Mouse (Mus musculus) heart, embryonic 10.5 days (tissue): ENCODE data around the gene Myo19. TPM values are rescaled to one million over a fixed set of nuclear protein-coding genes. Genes with fewer than 3 reads are reported as not detected.

Experiments used
- DNase-seq: peaks from one replicate; pipeline ENCODE4 v3.0.0-alpha.2; 2017; ENCODE audit warnings: low spot score
- H3K27ac ChIP-seq: fragments of 300-500 bp; sonication (generic); 2 replicates; pipeline ENCODE4 v1.5.1; 2016; ENCODE audit warnings: mild to moderate bottlenecking
- H3K27me3 ChIP-seq: fragments of 300-500 bp; sonication (generic); 2 replicates; pipeline ENCODE4 v1.6.1; 2016; ENCODE audit warnings: mild to moderate bottlenecking; ENCODE audit not compliant: poor library complexity, insufficient read depth, severe bottlenecking
- H3K36me3 ChIP-seq: fragments of 300-500 bp; sonication (generic); 2 replicates; pipeline ENCODE4 v1.6.1; 2016; ENCODE audit warnings: mild to moderate bottlenecking, moderate library complexity
- H3K4me1 ChIP-seq: fragments of 300-500 bp; sonication (generic); 2 replicates; pipeline ENCODE4 v1.6.1; 2016; ENCODE audit warnings: mild to moderate bottlenecking
- H3K4me3 ChIP-seq: fragments of 300-500 bp; sonication (generic); 2 replicates; pipeline ENCODE4 v1.5.1; 2016; ENCODE audit warnings: mild to moderate bottlenecking, moderate library complexity
- H3K9me3 ChIP-seq: fragments of 300-500 bp; sonication (generic); 2 replicates; pipeline ENCODE4 v1.6.1; 2016; ENCODE audit warnings: mild to moderate bottlenecking, moderate library complexity
- WGBS: fragments of 180-500 bp; shearing (Covaris S2); methylation state at CpG from one replicate; pipeline ENCODE4 v1.1.7; 2016; 5-methylcytosine and 5-hydroxymethylcytosine counted together
- polyA plus RNA-seq: library from polyadenylated mRNA; unstranded; fragments of >200 nt; fragmentation: Nextera tagmentation; extraction: Ambion mirVana; gene quantifications from 2 replicates; pipeline ENCODE4 v1.2.1, GENCODE M21; 2016

Gene Myo19
- polyA plus RNA-seq, 1 experiment from 2014 or later = 10.6 TPM

DNA sequence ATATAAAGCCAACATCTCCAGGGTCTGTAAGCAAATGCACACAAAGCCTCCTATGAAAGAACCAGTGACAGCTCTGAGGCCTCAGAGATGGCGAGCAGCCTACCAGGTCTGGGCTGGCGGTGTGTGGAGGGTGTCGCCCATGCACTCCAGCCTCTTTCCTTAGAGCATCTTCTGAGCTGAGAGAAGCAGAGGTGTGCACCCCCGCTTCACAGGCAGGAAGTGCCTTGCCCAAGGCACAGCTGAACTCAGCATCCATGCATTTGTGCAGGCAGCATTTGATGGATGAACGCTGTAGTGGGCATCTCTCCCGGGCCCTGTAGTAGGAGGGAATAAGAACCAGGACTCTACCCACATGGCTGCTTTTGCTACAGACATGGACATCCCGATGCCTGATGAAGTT is 11.8 kb downstream of the Myo19 start:
- no peak overlapping the region for H3K27ac ChIP-seq
- no peaks in the 10 kb centered on the region for H3K4me1 ChIP-seq
- H3K9me3 ChIP-seq = no peaks in the 10 kb centered on the region
- H3K27me3 ChIP-seq = no peaks in the 10 kb centered on the region
- H3K4me3 ChIP-seq = no peak overlapping the region
- WGBS = 91% methylated on average over 7 of the region's 7 CpGs
- peaks cover 91% of the 10 kb centered on the region for H3K36me3 ChIP-seq
- no peak for DNase-seq

DNA sequence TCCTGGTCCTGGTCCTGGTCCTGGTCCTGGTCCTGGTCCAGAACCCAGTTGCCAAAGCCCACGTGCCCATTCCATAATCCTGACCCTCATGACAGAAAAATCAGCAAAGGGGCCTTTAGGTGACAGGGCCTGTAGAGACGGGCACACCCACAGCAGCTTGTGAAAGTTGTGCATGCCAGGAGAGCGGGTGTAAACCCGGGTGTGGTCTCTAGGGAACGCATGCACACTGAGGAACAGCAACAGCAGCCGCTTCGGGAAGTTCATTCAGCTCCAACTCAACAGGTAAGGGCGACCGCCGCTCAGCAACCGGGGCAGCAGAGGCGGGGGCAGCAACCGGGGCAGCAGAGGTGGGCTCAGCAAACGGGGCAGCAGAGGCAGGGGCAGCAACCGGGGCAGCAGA is 13.2 kb downstream of the Myo19 start:
- Histone ChIP-seq H3K4me1 (no peaks in the 10 kb centered on the region), H3K27ac (no peak overlapping the region), H3K36me3 (peaks cover 92% of the 10 kb centered on the region), H3K4me3 (no peak overlapping the region), H3K9me3 (no peaks in the 10 kb centered on the region), H3K27me3 (no peaks in the 10 kb centered on the region)
- WGBS = 94% methylated on average over 15 of the region's 15 CpGs
- no peak for DNase-seq

DNA sequence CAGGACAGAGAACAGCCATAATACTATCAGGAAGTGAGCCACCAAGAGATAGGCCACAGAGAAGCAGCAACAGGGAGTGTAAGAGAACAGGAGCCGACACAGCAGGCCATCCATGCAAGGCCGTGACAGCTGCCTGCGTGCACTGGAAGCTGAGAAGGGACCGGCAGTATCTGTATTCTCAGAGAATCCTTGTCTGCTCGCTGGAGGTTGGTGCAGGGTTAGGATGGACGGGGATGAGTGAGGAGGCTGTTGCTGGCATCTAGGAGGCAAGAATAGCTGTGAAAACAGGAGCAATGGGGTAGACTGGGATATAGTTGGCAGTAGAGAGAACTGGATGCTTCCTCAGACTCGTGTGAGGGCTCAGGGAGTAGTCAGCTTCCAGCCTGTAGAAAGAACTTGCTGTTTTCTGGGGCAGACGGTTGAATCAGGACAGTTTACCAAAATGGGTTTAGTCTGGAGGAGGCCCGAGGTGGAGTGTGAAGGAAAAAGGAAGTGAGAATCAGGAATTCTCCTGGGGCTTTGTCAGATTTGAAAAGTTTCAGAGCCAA is 24.7 kb downstream of the Myo19 start:
- WGBS = 72% methylated on average over 9 of the region's 9 CpGs
- Histone ChIP-seq H3K4me1 (no peaks in the 10 kb centered on the region), H3K36me3 (peaks cover 100% of the 10 kb centered on the region), H3K9me3 (no peaks in the 10 kb centered on the region), H3K27ac (no peak overlapping the region), H3K4me3 (no peak overlapping the region), H3K27me3 (no peaks in the 10 kb centered on the region)
- no peak for DNase-seq

DNA sequence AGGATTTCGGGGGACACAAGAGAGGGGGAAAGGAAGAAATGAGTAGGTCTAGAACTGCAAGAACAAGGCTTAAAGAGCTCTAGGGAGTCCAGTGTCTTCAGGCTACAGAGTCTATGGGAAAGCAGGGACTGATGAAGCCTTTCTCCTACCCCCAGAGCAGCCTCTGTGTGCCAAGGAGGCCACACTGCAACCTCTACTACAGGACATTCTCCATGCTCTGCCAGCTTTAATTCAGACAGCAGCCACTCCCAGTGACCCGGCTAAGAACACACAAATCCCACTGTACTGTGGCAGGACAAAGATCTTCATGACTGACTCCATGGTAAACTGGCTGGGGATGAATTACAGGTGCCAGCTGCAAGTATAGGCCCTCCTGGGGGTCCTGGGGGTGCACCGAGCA is 27.1 kb downstream of the Myo19 start:
- Histone ChIP-seq H3K4me3 (no peak overlapping the region), H3K27me3 (no peaks in the 10 kb centered on the region), H3K4me1 (no peaks in the 10 kb centered on the region), H3K27ac (no peak overlapping the region), H3K9me3 (no peaks in the 10 kb centered on the region), H3K36me3 (peaks cover 99% of the 10 kb centered on the region)
- DNase-seq = no peak
- 71% methylated on average over 3 of the region's 3 CpGs for WGBS

DNA sequence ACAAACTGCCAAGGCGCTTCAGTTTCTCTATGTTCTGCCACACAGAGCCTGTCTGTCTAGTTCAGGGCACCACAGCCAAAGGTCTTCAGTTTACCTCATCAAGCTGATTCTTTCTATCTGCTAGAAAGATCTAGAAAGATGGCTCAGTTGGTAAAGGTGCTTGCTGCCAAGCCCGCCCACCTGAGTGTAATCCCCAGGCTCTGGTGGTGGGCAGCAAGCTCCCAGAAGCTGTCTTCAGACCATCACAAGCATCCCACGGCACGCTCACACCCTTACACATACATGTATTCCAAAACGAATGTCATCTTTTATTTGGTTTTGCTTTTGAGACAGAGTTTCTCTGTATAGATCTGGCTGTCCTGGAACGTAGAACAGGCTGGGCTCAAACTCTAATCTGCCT is 28.5 kb downstream of the Myo19 start:
- 89% methylated on average over 6 of the region's 6 CpGs for WGBS
- DNase-seq = no peak
- no peak overlapping the region for H3K27ac ChIP-seq
- H3K36me3 ChIP-seq = peaks cover 97% of the 10 kb centered on the region
- no peak overlapping the region for H3K4me3 ChIP-seq
- no peaks in the 10 kb centered on the region for H3K9me3 ChIP-seq
- H3K4me1 ChIP-seq = no peaks in the 10 kb centered on the region
- H3K27me3 ChIP-seq = no peaks in the 10 kb centered on the region

DNA sequence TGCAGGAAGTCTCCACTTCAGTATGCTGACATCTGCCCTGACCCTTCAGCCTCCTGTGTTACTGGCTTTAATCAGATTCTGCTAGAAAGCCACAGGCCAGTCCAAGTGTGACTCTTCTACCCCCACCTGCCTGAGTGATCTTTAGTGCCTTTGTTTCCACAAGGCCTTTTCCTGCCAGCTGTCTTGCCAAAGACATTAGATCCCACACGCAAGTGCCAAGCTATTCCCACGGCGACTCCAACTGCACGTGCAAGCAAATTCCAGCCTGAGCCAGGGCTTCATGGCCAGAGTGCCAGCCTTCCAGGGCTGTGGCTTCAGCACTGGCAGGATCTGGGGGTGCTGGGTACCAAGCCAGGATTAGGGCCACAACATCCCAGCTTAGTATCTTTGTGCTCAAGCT is 30.5 kb downstream of the Myo19 start:
- H3K4me3 ChIP-seq = no peak overlapping the region
- H3K36me3 ChIP-seq = peaks cover 87% of the 10 kb centered on the region
- peaks cover 11% of the 10 kb centered on the region for H3K4me1 ChIP-seq
- H3K9me3 ChIP-seq = no peaks in the 10 kb centered on the region
- no peaks in the 10 kb centered on the region for H3K27me3 ChIP-seq
- H3K27ac ChIP-seq = no peak overlapping the region
- 91% methylated on average over 4 of the region's 4 CpGs for WGBS
- DNase-seq = no peak

DNA sequence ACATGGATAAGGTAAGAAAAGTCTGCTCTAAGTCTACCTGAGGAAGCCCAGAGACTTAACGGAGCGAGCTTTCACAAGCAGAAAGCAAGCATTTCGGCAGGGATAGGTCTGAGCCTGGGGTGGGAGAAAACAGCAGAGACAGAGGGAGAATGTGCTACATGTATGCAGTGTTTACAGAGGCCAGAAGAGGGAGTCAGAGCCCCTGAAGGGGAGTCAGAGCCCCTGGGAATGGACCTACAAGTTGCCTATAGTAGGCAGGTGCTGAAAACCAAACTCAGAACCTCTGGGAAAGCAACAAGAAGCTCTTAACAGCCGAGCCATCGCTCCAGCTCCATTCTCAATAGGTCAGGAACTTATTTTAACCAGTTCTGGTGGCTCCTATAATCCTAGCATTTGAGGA is 34.7 kb downstream of the Myo19 start:
- peaks cover 20% of the 10 kb centered on the region for H3K4me1 ChIP-seq
- no peaks in the 10 kb centered on the region for H3K27me3 ChIP-seq
- H3K9me3 ChIP-seq = no peaks in the 10 kb centered on the region
- H3K36me3 ChIP-seq = peaks cover 44% of the 10 kb centered on the region
- WGBS = 77% methylated on average over 5 of the region's 5 CpGs
- H3K27ac ChIP-seq = no peak overlapping the region
- no peak for DNase-seq
- H3K4me3 ChIP-seq = 0 out of 2 replicates have a peak overlapping the region, but pooled peaks have one; percentile 3

DNA sequence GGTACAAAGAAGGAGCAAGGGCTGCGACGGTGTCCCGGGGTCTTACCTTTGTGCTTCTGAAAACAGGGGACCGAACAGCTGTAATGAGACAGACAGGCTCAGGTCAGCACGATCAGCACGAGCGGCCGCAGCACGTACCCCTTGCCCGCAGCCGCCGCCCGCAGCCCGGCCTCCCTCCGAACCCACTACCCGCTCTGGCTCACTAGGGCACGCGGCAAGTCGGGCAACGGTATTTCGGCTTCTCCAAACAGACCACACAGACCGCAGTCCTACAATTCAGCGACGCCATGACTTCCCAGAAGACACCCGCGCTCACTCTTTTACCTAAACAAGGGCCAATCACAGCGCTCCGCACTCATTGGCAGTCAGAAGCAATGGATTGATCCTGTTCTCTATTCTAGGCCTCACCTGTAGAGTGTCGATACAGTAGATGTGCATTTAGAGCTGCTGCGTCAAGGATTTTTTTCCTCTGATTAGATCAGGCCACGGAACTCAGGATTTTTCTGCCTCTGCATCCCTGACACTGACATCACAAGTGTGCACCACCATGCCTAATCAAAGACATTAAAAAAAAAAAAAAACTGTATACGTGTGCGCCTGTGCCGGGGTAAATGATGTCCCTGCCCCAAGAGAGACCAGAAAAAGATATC is 36.2 kb downstream of the Myo19 start, which contains the start of gene Znhit3:
Gene Znhit3 (minus strand): TSS at position 314 of the 650 bp plus-strand sequence.
- Histone ChIP-seq H3K9me3 (no peaks in the 10 kb centered on the region), H3K27ac (peak within 1 kb of the TSS; percentile 90), H3K4me3 (peak within 1 kb of the TSS; percentile 97), H3K27me3 (no peaks in the 10 kb centered on the region), H3K36me3 (peaks cover 30% of the 10 kb centered on the region), H3K4me1 (peaks cover 23% of the 10 kb centered on the region)
- 4% methylated on average over 34 of the region's 34 CpGs for WGBS
- peak; percentile 95 for DNase-seq

DNA sequence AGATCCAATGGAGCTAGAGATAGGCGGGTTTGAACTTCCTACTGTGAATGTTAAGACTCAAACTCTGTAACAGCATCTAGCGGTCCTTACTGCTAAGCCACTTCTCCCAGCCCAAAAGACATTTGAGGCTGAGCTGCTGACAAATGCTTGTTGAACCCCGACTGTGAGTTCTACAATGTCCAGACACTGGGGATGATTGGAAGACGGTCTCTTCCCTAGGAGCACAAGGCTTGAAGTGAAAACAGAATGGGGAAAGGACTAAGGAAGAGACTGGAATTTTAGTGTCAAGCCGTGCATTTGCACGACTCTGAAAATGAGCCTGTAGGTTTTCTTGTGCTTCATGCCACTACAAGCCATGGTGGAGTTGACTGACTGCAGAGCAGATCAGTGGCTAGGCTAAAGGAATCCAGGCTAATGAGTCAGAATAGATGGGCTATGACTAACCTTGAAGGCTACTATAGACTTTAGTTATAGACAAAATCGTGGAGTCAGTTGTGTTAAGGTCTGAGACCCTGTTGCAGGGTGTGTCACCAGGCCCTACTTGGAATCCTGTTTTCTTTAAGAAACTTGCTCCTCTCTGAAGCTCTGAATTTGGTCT is 36.9 kb downstream of the Myo19 start:
- Histone ChIP-seq H3K4me1 (peaks cover 23% of the 10 kb centered on the region), H3K27ac (peak overlapping the region; percentile 90), H3K36me3 (peaks cover 24% of the 10 kb centered on the region), H3K4me3 (peak overlapping the region; percentile 97), H3K27me3 (no peaks in the 10 kb centered on the region), H3K9me3 (no peaks in the 10 kb centered on the region)
- 52% methylated on average over 7 of the region's 7 CpGs for WGBS
- DNase-seq = no peak

DNA sequence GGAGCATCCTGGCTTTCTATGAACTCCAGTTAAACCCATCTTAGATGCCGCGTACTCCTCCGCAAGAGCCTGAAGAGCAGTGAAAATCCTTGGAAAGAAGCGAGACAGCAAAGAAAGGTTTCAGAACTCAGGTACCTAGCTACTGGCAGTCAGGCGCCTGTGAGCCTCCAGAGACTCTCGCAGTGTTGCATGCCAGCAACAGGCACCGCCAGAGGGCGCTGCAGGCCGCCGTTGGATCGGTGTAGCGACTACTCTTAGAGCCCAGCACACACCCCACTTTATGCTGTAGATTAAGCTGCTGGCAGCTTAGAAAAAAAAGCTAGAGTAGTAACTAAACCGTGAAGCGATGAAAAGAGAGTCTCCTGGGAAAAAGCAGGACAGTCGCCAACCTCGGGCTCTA is 38.5 kb downstream of the Myo19 start:
- DNase-seq = peak; percentile 91

DNA sequence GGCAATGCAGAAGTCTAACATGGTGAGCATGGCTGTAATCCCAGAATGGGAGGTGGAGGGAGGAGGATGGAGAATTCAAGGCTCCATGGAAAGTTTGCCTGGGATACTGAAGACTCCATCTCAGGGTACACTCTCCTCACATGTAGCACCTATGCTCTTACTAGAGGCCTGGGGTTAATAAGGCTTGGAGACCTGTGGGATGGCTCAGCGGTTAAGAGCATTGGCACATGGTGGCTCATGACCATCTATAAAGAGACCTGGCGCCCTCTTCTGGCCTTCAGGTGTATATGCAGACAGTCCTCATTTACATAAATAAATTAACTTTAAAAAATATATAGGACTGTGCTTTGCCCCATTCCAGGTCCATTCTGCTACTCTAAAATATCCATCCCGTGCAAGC is 39.3 kb downstream of the Myo19 start:
- Histone ChIP-seq H3K4me3 (no peak overlapping the region), H3K9me3 (no peaks in the 10 kb centered on the region), H3K4me1 (peaks cover 23% of the 10 kb centered on the region), H3K27ac (no peak overlapping the region), H3K27me3 (no peaks in the 10 kb centered on the region), H3K36me3 (peaks cover 1% of the 10 kb centered on the region; the same call in 1 of the 2 replicates)
- WGBS = 48% methylated on average over 3 of the region's 3 CpGs
- DNase-seq = peak; percentile 64

More for the DNA sequence above, 38.5 kb downstream of the Myo19 start:
- peak overlapping the region; percentile 32; the same call in 1 of the 2 replicates for H3K4me3 ChIP-seq
- no peaks in the 10 kb centered on the region for H3K27me3 ChIP-seq
- H3K4me1 ChIP-seq = peaks cover 23% of the 10 kb centered on the region
- no peaks in the 10 kb centered on the region for H3K9me3 ChIP-seq
- 6% methylated on average over 16 of the region's 16 CpGs for WGBS
- peaks cover 10% of the 10 kb centered on the region for H3K36me3 ChIP-seq
- H3K27ac ChIP-seq = no peak overlapping the region

DNA sequence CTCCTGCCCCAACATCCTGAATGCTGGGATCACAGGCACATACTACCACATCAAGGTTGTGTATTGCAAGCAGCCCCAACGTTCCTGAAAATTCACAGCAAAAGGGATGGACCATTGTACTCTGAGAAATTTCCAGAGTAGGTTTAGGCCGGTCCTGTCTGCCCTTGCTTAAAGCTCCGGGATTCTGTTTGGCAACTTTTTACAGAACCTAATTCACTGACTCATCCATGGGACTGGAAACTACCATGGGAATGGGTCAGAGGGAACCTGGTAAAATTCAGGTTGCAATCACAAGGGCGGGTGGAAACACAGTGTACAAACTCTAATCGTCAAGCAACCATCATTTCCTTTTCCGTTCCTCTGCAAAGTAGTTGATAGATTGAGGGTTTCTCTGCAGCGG is 40.0 kb downstream of the Myo19 start:
- DNase-seq = no peak

DNA sequence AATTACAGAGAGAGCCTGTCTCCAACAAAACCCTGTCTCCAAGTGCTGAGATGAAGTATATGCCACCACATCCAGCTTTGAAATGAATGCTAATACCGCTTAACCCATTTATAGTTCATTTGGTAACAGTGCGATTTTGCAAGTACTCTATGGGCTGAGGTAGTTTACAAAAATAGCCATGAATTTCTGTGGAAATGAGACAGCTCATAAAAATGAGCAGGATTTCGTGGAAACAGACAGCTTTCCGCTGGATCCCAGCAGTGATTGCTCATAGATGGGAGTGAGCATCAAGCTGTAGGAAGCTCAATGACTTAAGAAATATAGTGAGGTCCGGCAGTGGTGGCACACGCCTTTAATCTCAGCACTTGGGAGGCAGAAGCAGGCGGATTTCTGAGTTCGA is 41.0 kb downstream of the Myo19 start:
- Histone ChIP-seq H3K36me3 (no peaks in the 10 kb centered on the region), H3K4me3 (no peak overlapping the region), H3K4me1 (0 out of 2 replicates have a peak, but pooled peaks cover 13% of the 10 kb centered on the region), H3K27ac (no peak overlapping the region), H3K27me3 (no peaks in the 10 kb centered on the region), H3K9me3 (no peaks in the 10 kb centered on the region)
- WGBS = 78% methylated on average over 8 of the region's 8 CpGs
- no peak for DNase-seq

More for the DNA sequence above, 40.0 kb downstream of the Myo19 start:
- Histone ChIP-seq H3K36me3 (no peaks in the 10 kb centered on the region), H3K4me3 (no peak overlapping the region), H3K9me3 (no peaks in the 10 kb centered on the region), H3K27me3 (no peaks in the 10 kb centered on the region), H3K4me1 (peaks cover 17% of the 10 kb centered on the region; the same call in 1 of the 2 replicates), H3K27ac (no peak overlapping the region)
- WGBS = 60% methylated on average over 7 of the region's 7 CpGs
